Mouse (Mus musculus): ENCODE results near the gene Fscn2. TPM values are rescaled to one million over a fixed set of nuclear protein-coding genes. Genes with fewer than 3 reads are reported as not detected.

Gene Fscn2
- polyA plus RNA-seq, 2 experiments, result not detected

DNA sequence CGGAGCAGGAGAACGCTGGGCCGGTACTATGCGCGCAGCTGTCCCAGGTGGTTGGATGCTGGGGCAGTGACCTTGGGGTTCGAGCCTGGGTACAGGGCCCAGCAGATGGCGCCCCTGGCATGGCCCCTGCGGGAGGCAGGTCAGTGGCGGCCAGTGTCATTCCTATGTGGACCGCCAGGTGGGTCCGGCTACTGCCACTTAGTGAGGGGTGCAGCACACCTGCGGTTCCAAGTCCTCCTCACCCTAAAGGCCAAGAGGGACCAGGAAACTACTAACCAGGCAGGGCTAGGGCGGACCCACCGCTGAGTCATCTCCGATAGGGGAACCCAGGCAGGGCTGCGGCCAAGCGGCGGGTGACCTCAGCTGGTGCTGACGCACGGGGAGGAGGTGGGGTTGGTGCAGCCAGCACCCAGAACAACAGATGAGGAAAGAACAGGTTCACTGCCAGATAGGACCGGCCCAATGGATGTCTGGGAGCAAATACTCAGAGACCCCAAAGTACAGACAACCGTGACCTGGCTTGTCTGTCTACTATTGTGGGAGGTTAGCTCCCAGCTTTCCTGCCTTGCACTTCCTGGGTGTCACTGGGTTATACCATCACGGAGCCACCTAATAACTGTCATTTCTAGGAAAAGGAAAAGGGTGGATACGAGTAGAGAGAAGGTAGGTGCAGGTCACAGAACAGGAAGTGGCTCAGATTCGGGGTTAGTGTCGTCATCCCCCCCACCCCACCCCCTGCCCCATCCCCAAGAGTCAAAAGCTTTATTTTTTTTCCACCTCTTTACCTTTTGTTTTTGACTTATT is 7.6 kb upstream of the Fscn2 start:
- Histone ChIP-seq H3K36me3 (replicated peaks; ENCODE audit: control insufficient read depth, insufficient read depth, low read depth) (no peaks in the 10 kb centered on the region), H3K4me2 (ENCODE audit: low read depth) (peak overlapping the region; percentile 63), H3K9me3 (ENCODE audit: control insufficient read depth, low read length) (no peaks in the 10 kb centered on the region), H3K4me1 (replicated peaks; ENCODE audit: control insufficient read depth in 2 of 2, insufficient read depth in 2 of 2, low read length in 1 of 2) (peaks cover 44 to 66% of the 10 kb centered on the region in 2 experiments), H3K9ac (replicated peaks) (peak overlapping the region; percentile 67), H3K27ac (peak overlapping the region; percentile 96), H3K4me3 (ENCODE audit: insufficient read depth in 1 of 2, low read depth in 2 of 2, low read length in 2 of 2) (peak overlapping the region; percentile 5 to 31), H3K27me3 (ENCODE audit: control insufficient read depth, insufficient read depth, low read length) (peaks cover 17% of the 10 kb centered on the region)
- TF ChIP-seq EP300 (IDR thresholded peaks at IDR 0.05; ENCODE audit: low read depth) (peak; percentile 26; the same call in 1 of the 2 replicates), CTCF (IDR thresholded peaks at IDR 0.05; ENCODE audit: low read depth) (peak; percentile 90)
- 6% methylated on average over 26 of the region's 26 CpGs for WGBS (ENCODE audit: insufficient replicate concordance)
- peak; percentile 82 to 89 (median 86) for DNase-seq (ENCODE audit: low read depth in 3 of 3, low spot score in 3 of 3)
- peak; percentile 88 for ATAC-seq (ENCODE audit: insufficient read depth)

DNA sequence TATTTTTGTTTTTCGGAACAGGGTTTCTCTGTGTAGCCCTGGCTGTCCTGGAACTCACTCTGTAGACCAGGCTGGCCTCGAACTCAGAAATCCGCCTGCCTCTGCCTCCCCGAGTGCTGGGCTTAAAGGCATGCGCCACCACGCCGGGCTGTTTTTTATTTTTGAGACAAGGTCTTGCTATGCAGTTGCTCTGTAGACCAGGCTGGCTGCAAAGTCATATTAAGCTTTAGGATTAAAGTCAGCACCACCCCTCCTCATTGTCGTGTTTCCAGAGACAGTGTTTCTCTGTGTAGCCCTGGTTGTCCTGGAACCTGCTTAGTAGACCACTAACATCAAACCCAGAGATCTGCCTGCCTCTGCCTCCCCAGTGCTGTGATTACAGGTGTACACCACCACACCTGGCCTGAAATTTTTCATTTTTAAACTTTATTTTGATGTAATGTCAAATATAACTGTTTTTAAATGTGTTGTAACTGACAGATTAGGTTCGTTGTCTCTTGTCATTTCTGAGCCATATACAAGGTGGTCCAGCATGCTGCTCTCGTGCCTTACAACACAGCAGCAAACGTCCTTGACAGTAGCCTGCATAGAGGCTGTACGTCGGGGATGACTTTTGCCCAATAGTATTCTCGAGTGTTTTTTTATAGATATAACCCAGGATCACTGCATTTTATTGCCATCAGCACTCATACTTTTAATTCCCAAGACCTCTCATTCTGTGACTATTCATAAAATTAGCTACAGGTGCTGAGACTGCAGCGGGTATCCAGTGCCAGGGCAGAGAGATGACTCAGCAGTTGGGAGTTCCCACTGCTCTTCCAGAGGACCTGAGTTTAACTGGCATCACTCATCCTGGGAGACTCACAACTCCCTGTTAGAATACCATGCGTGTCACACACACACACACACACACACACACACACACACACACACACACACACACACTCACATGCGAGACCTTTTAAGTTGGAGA is 6.7 kb upstream of the Fscn2 start:
- Histone ChIP-seq H3K4me1 (replicated peaks; ENCODE audit: control insufficient read depth in 2 of 2, insufficient read depth in 2 of 2, low read length in 1 of 2) (peaks cover 40 to 58% of the 10 kb centered on the region in 2 experiments), H3K4me3 (ENCODE audit: insufficient read depth in 1 of 2, low read depth in 2 of 2, low read length in 2 of 2) (peak overlapping the region; percentile 23 to 40; a peak in 3 of 4 replicates), H3K27me3 (ENCODE audit: control insufficient read depth, insufficient read depth, low read length) (peaks cover 10% of the 10 kb centered on the region), H3K4me2 (ENCODE audit: low read depth) (peak overlapping the region; percentile 63), H3K27ac (peak overlapping the region; percentile 96), H3K9ac (replicated peaks) (peak overlapping the region; percentile 67), H3K9me3 (ENCODE audit: control insufficient read depth, low read length) (no peaks in the 10 kb centered on the region), H3K36me3 (replicated peaks; ENCODE audit: control insufficient read depth, insufficient read depth, low read depth) (no peaks in the 10 kb centered on the region)
- ATAC-seq (ENCODE audit: insufficient read depth), result no peak; the same call in 1 of the 2 replicates
- TF ChIP-seq EP300 (IDR thresholded peaks at IDR 0.05; ENCODE audit: low read depth) (no peak), CTCF (IDR thresholded peaks at IDR 0.05; ENCODE audit: low read depth) (no peak)
- DNase-seq (ENCODE audit: low read depth in 3 of 3, low spot score in 3 of 3), result no peak
- WGBS (ENCODE audit: insufficient replicate concordance), result 73% methylated on average over 17 of the region's 17 CpGs

DNA sequence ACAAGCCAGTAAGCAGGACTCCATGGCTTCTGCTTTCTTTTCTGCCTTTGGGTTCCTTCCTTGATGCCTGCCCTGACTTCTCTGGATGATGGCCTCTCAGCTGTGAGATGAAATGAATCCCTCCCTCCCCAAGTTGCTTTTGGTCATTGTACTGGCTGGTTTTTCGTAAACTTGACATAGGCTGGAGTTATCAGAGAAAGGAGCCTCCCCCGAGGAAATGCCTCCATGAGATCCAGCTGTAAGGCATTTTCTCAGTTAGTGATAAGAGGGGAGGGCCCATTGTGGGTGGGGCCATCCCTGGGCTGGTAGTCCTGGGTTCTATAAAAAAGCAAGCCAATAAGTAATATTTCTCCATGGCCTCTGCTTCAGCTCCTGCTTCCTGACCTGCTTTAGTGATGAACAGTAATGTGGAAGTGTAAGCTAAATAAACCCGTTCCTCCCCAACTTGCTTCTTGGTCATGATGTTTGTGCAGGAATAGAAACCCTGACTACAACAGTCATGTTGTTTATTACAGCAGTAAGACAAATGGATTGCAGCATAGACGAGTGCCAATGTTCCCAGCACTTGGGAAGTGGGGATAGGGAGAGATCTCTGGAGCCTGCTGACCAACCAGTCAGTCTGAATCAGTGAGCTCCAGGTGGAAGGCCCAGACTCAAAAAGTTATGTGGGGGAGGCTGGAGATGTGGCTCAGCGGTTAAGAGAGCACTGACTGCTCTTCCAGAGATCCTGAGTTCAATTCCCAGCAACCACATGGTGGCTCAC is 5.9 kb upstream of the Fscn2 start:
- TF ChIP-seq EP300 (IDR thresholded peaks at IDR 0.05; ENCODE audit: low read depth) (no peak), CTCF (IDR thresholded peaks at IDR 0.05; ENCODE audit: low read depth) (no peak)
- H3K4me1 ChIP-seq (replicated peaks; ENCODE audit: control insufficient read depth in 2 of 2, insufficient read depth in 2 of 2, low read length in 1 of 2), result peaks cover 35 to 57% of the 10 kb centered on the region in 2 experiments
- H3K4me3 ChIP-seq (ENCODE audit: insufficient read depth in 1 of 2, low read depth in 2 of 2, low read length in 2 of 2), result peak overlapping the region; percentile 23 to 40; a peak in 2 of 4 replicates
- peaks cover 2% of the 10 kb centered on the region; the same call in 1 of the 2 replicates for H3K27me3 ChIP-seq (ENCODE audit: control insufficient read depth, insufficient read depth, low read length)
- H3K9me3 ChIP-seq (ENCODE audit: control insufficient read depth, low read length), result no peaks in the 10 kb centered on the region
- peak overlapping the region; percentile 56 for H3K9ac ChIP-seq (replicated peaks)
- ATAC-seq (ENCODE audit: insufficient read depth) (peak; percentile 32; the same call in 1 of the 2 replicates), DNase-seq (ENCODE audit: low read depth in 3 of 3, low spot score in 3 of 3) (no peak)
- H3K27ac ChIP-seq, result peak overlapping the region; percentile 96
- peak overlapping the region; percentile 63 for H3K4me2 ChIP-seq (ENCODE audit: low read depth)
- WGBS (ENCODE audit: insufficient replicate concordance), result 43% methylated on average over 5 of the region's 5 CpGs
- no peaks in the 10 kb centered on the region for H3K36me3 ChIP-seq (replicated peaks; ENCODE audit: control insufficient read depth, insufficient read depth, low read depth)

DNA sequence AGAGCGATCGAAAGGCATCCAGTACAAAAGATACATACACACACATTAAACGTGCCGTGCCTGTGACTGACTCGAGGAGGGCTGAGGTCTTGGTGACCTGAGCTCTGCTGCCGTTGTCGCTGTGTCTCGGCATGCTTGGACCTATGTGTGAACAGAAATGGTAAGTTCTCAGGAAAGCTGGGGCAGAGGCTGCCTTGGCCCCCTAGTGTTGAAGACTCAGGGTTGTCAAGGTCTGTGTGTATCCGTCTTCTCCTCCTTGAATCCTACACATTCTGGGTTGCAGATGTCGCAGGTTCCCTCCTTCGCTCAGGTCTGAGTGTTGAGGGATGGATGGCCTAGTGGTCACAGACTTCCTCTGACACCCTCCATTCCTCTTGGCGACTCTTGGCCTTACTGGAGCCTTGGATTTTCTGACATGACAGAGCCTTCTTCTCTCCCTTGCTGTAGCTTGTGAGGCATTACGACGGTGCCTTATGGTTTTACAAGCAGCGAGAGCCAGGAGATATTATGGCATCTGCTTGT is 5.0 kb upstream of the Fscn2 start:
- no peaks in the 10 kb centered on the region for H3K27me3 ChIP-seq (ENCODE audit: control insufficient read depth, insufficient read depth, low read length)
- ATAC-seq (ENCODE audit: insufficient read depth) (no peak), DNase-seq (ENCODE audit: low read depth in 3 of 3, low spot score in 3 of 3) (no peak)
- no peaks in the 10 kb centered on the region for H3K9me3 ChIP-seq (ENCODE audit: control insufficient read depth, low read length)
- H3K4me3 ChIP-seq (ENCODE audit: insufficient read depth in 1 of 2, low read depth in 2 of 2, low read length in 2 of 2), result no peak overlapping the region
- 79% methylated on average over 15 of the region's 15 CpGs for WGBS (ENCODE audit: insufficient replicate concordance)
- peak overlapping the region; percentile 96 for H3K27ac ChIP-seq
- no peak overlapping the region for H3K9ac ChIP-seq (replicated peaks)
- no peaks in the 10 kb centered on the region for H3K36me3 ChIP-seq (replicated peaks; ENCODE audit: control insufficient read depth, insufficient read depth, low read depth)
- TF ChIP-seq CTCF (IDR thresholded peaks at IDR 0.05; ENCODE audit: low read depth), result peak; percentile 52
- no peak for TF ChIP-seq EP300 (IDR thresholded peaks at IDR 0.05; ENCODE audit: low read depth)
- no peak overlapping the region for H3K4me2 ChIP-seq (ENCODE audit: low read depth)
- peaks cover 33 to 48% of the 10 kb centered on the region in 2 experiments for H3K4me1 ChIP-seq (replicated peaks; ENCODE audit: control insufficient read depth in 2 of 2, insufficient read depth in 2 of 2, low read length in 1 of 2)

Measured in liver, embryonic 14.5 days (tissue).